Mouse (Mus musculus) cortical plate, adult 2 months (tissue): ENCODE results near the gene Spaca9.

Source experiments
- CTCF ChIP-seq: fragments of 200-500 bp; IDR thresholded peaks from 2 replicates; pipeline ENCODE4 v1.5.1; 2011; ENCODE audit warnings: mild to moderate bottlenecking, control low read depth, low read length; ENCODE audit not compliant: insufficient read depth; ENCODE audit errors: extremely low read depth
- POLR2A ChIP-seq: fragments of 200-500 bp; IDR thresholded peaks from 2 replicates; pipeline ENCODE4 v1.6.1; 2011; ENCODE audit warnings: mild to moderate bottlenecking, low read length, control low read depth; ENCODE audit not compliant: insufficient read depth; ENCODE audit errors: extremely low read depth

DNA sequence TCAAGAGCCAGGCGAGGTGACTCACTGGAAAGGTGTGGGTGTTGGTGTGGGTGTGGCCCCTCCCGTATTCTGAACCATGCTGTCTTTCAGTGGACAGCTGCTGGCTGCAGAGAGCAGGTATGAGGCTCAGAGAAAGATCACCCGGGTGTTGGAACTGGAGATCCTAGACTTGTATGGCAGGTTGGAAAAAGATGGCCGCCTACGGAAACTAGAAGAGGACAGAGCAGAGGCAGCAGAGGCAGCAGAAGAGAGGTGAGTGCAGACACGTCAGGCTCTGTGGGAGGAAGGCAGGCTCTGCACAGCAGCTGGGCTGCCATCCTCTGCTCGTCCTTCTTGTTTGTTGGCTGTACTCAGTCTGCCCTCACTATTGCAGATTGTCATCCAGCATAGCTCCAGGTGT lies 13.6 kb downstream of the Spaca9 start:
- no peak for TF ChIP-seq CTCF
- no peak for TF ChIP-seq POLR2A
